Mouse (Mus musculus) CH12.LX (cell line): ENCODE data around the gene Sphkap.

Experiments used
- EP300 ChIP-seq: IDR thresholded peaks from 2 replicates; pipeline ENCODE4 v1.6.1; 2011; ENCODE audit warnings: low read length, improper control_type of control experiment
- RAD21 ChIP-seq: IDR thresholded peaks from 2 replicates; pipeline ENCODE4 v1.6.1; 2011; ENCODE audit warnings: low read depth, mild to moderate bottlenecking, low read length, improper control_type of control experiment, moderate library complexity
- UBTF ChIP-seq: IDR thresholded peaks from 2 replicates; pipeline ENCODE4 v1.6.1; 2012; ENCODE audit warnings: low read depth, mild to moderate bottlenecking, inconsistent platforms, low read length, improper control_type of control experiment, moderate library complexity
- ZC3H11A ChIP-seq: IDR thresholded peaks from 2 replicates; pipeline ENCODE4 v1.6.1; 2012; ENCODE audit warnings: low read depth, mild to moderate bottlenecking, inconsistent platforms, low read length, improper control_type of control experiment

GRCm38 (mm10) chr1:83396284-83396683 is 11.7 kb downstream of the Sphkap start:
- TF ChIP-seq ZC3H11A (no peak), RAD21 (no peak), EP300 (no peak), UBTF (no peak)
